Comparison of ENCODE assay signal across 9 mouse cellular contexts in the genomic region with DNA sequence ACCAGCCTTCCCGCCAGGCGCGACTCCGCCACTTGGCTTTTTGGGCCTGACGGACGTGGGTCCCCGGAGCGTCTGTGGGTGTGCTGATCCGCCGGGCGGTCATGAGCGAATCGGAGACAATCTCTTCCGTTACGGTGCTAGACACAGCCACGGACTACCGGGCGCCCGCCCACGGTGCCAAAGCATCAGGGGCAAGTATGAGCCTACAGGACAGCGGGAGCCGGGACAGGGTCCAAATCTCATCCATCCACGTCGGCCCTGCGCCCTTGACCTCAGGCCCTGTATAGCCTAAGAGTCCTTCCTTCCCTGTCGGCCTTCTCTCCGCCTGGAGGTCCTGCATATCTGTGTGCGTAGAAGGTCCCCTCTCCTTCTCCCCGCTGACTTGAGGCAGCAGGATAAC. TPM values are rescaled to one million over a fixed set of nuclear protein-coding genes. Genes with fewer than 3 reads are reported as not detected.
DNase-seq lines count a peak whose midpoint lies in the region; ATAC-seq and TF ChIP-seq lines count a peak whose summit lies in the region.
"Had no signal": no experiment of that assay in that cellular context is flagged by ENCODE, and none has a peak within 500 bp of the region (broad histone marks: within the 10 kb centered on the region; RNA-seq: fewer than 3 reads in every experiment).

A gene (plus strand): TSS at position 301 of the 400 bp plus-strand sequence.

- no peak for TF ChIP-seq CTCF in hindbrain, postnatal 0 days (IDR thresholded peaks at IDR 0.05; ENCODE audit: low read depth)
- no peak for TF ChIP-seq CTCF in lung, adult 2 months (IDR thresholded peaks at IDR 0.05; ENCODE audit: insufficient read depth, low read length)

- 47% methylated on average over 29 of the region's 29 CpGs for WGBS in kidney, embryonic 16.5 days
- WGBS in embryonic facial prominence, embryonic 12.5 days = 43% methylated on average over 29 of the region's 29 CpGs
- WGBS in hindbrain, postnatal 0 days = 39% methylated on average over 29 of the region's 29 CpGs
- WGBS in neural tube, embryonic 12.5 days = 55% methylated on average over 29 of the region's 29 CpGs
- WGBS in lung, adult 2 months = 37% methylated on average over 29 of the region's 29 CpGs

- peaks cover 78% of the 10 kb centered on the region for H3K9me3 ChIP-seq in kidney, embryonic 16.5 days (ENCODE audit: low read length)
- peaks cover 71% of the 10 kb centered on the region for H3K9me3 ChIP-seq in embryonic facial prominence, embryonic 12.5 days
- peaks cover 30% of the 10 kb centered on the region for H3K9me3 ChIP-seq in hindbrain, postnatal 0 days (ENCODE audit: low read length)
- peaks cover 75% of the 10 kb centered on the region for H3K9me3 ChIP-seq in neural tube, embryonic 12.5 days

- no peak within 1 kb of the TSS for H3K9ac ChIP-seq in kidney, embryonic 16.5 days (replicated peaks; ENCODE audit: low read length)
- H3K9ac ChIP-seq in embryonic facial prominence, embryonic 12.5 days = no peak within 1 kb of the TSS
- peak within 1 kb of the TSS; percentile 38 for H3K9ac ChIP-seq in hindbrain, postnatal 0 days (replicated peaks; ENCODE audit: low read length)
- H3K9ac ChIP-seq in neural tube, embryonic 12.5 days = no peak within 1 kb of the TSS

- ATAC-seq in kidney, embryonic 16.5 days (ENCODE audit: low FRiP score, low TSS enrichment) = no peak
- ATAC-seq in embryonic facial prominence, embryonic 12.5 days (ENCODE audit: insufficient number of reproducible peaks, insufficient read depth, low FRiP score, low TSS enrichment) = no peak
- ATAC-seq in hindbrain, postnatal 0 days = no peak
- ATAC-seq in neural tube, embryonic 12.5 days (ENCODE audit: low FRiP score, low read depth) = no peak; the same call in 1 of the 2 replicates

- no peak within 1 kb of the TSS for H3K27ac ChIP-seq in kidney, embryonic 16.5 days (ENCODE audit: low read length)
- no peak within 1 kb of the TSS for H3K27ac ChIP-seq in embryonic facial prominence, embryonic 12.5 days
- peak within 1 kb of the TSS; percentile 45; the same call in 1 of the 2 replicates for H3K27ac ChIP-seq in hindbrain, postnatal 0 days
- no peak within 1 kb of the TSS for H3K27ac ChIP-seq in neural tube, embryonic 12.5 days

- DNase-seq in kidney, postnatal 4 days = no peak
- DNase-seq in hindbrain, postnatal 0 days (ENCODE audit: low spot score) = no peak
- DNase-seq in cerebellum, postnatal 14 days = no peak
- DNase-seq in lung, adult 2 months = no peak
- DNase-seq in urinary bladder, postnatal 14 days (ENCODE audit: low spot score) = no peak
- DNase-seq: kidney, postnatal 14 days had no signal

- no peak for TF ChIP-seq POLR2A in lung, adult 2 months (IDR thresholded peaks at IDR 0.05; ENCODE audit: borderline replicate concordance, extremely low read depth, low read depth, low read length)

- H3K27me3 ChIP-seq in kidney, embryonic 16.5 days (ENCODE audit: insufficient read depth, low read length) = no peaks in the 10 kb centered on the region
- peaks cover 13% of the 10 kb centered on the region for H3K27me3 ChIP-seq in embryonic facial prominence, embryonic 12.5 days
- H3K27me3 ChIP-seq in hindbrain, postnatal 0 days (ENCODE audit: insufficient read depth, low read length) = no peaks in the 10 kb centered on the region
- no peaks in the 10 kb centered on the region; the same call in 1 of the 2 replicates for H3K27me3 ChIP-seq in neural tube, embryonic 12.5 days (replicated peaks)

- no peaks in the 10 kb centered on the region for H3K4me1 ChIP-seq in kidney, embryonic 16.5 days (ENCODE audit: insufficient read depth, low read length)
- H3K4me1 ChIP-seq in embryonic facial prominence, embryonic 12.5 days = no peaks in the 10 kb centered on the region
- H3K4me1 ChIP-seq in hindbrain, postnatal 0 days (ENCODE audit: insufficient read depth, low read length) = no peaks in the 10 kb centered on the region
- no peaks in the 10 kb centered on the region for H3K4me1 ChIP-seq in neural tube, embryonic 12.5 days
- no peaks in the 10 kb centered on the region for H3K4me1 ChIP-seq in lung, adult 2 months (ENCODE audit: control insufficient read depth, insufficient read depth, low read length)

- peaks cover 40% of the 10 kb centered on the region for H3K36me3 ChIP-seq in kidney, embryonic 16.5 days (ENCODE audit: insufficient read depth, low read length)
- peaks cover 33% of the 10 kb centered on the region for H3K36me3 ChIP-seq in embryonic facial prominence, embryonic 12.5 days
- no peaks in the 10 kb centered on the region; the same call in 1 of the 2 replicates for H3K36me3 ChIP-seq in hindbrain, postnatal 0 days (ENCODE audit: insufficient read depth, low read length)
- H3K36me3 ChIP-seq in neural tube, embryonic 12.5 days = peaks cover 57% of the 10 kb centered on the region

- peak within 1 kb of the TSS; percentile 44 for H3K4me2 ChIP-seq in kidney, embryonic 16.5 days (replicated peaks; ENCODE audit: low read depth, low read length)
- H3K4me2 ChIP-seq in embryonic facial prominence, embryonic 12.5 days (replicated peaks) = peak within 1 kb of the TSS; percentile 25
- H3K4me2 ChIP-seq in hindbrain, postnatal 0 days (ENCODE audit: low read depth, low read length) = peak within 1 kb of the TSS; percentile 54
- peak within 1 kb of the TSS; percentile 49 for H3K4me2 ChIP-seq in neural tube, embryonic 12.5 days (replicated peaks)

- peak within 1 kb of the TSS; percentile 22 for H3K4me3 ChIP-seq in kidney, embryonic 16.5 days (ENCODE audit: low read length)
- peak within 1 kb of the TSS; percentile 0 for H3K4me3 ChIP-seq in embryonic facial prominence, embryonic 12.5 days
- H3K4me3 ChIP-seq in hindbrain, postnatal 0 days (ENCODE audit: low read length) = peak within 1 kb of the TSS; percentile 35
- H3K4me3 ChIP-seq in neural tube, embryonic 12.5 days = peak within 1 kb of the TSS; percentile 26
- H3K4me3 ChIP-seq in lung, adult 2 months (replicated peaks; ENCODE audit: extremely low read depth, low read depth, low read length) = no peak within 1 kb of the TSS

RNA-seq across cellular contexts. Expression of the gene that starts here (rescaled TPM):
- not detected in 2 replicates for polyA plus RNA-seq in kidney, embryonic 16.5 days (2015; fragmentation: Nextera tagmentation; extraction: Ambion mirVana)
- not detected in 2 replicates for polyA plus RNA-seq in embryonic facial prominence, embryonic 12.5 days (2016; fragmentation: Nextera tagmentation; extraction: Ambion mirVana)
- total RNA-seq in hindbrain, postnatal 0 days (2014; rRNA removed) = not detected in 2 replicates
- 1.1 and 2.0 TPM in 2 replicates for polyA plus RNA-seq in hindbrain, postnatal 0 days (2015; fragmentation: Nextera tagmentation; extraction: Ambion mirVana)
- polyA plus RNA-seq in neural tube, embryonic 12.5 days (2016; fragmentation: Nextera tagmentation; extraction: Ambion mirVana) = not detected in 2 replicates
- not detected in 2 replicates for polyA plus RNA-seq in lung, adult 2 months (2012; rRNA removed)
